Comparison of ENCODE assay signal across 9 mouse cellular contexts in genomic region chr11:104566097-104566496, GRCm38 (mm10).
"Had no signal": no experiment of that assay in that cellular context is flagged by ENCODE, and none has a peak within 500 bp of the region (broad histone marks: within the 10 kb centered on the region; RNA-seq: fewer than 3 reads in every experiment).

No protein-coding gene starts in this region.

- H3K36me3 ChIP-seq: liver, embryonic 13.5 days had no signal

- H3K4me3 ChIP-seq: liver, embryonic 13.5 days had no signal

- H3K9me3 ChIP-seq: liver, embryonic 13.5 days had no signal

- DNase-seq: kidney, postnatal 14 days; kidney, postnatal 4 days; liver, embryonic 13.5 days; lung, adult 2 months; lung, postnatal 14 days; lung, postnatal 4 days; midbrain, embryonic 14.5 days; thymus, postnatal 25 days had no signal

- H3K27ac ChIP-seq: liver, embryonic 13.5 days had no signal

- H3K9ac ChIP-seq: liver, embryonic 13.5 days had no signal

- H3K27me3 ChIP-seq: liver, embryonic 13.5 days had no signal

- H3K4me2 ChIP-seq: liver, embryonic 13.5 days; midbrain, embryonic 11.5 days had no signal
